Mouse (Mus musculus) B cell, adult 62 days (primary cell): ENCODE results near the gene Car3. TPM values are rescaled to one million over a fixed set of nuclear protein-coding genes. Genes with fewer than 3 reads are reported as not detected.

Experiments used
- total RNA-seq: library from RNA; stranded (reverse); gene quantifications from 4 replicates; pipeline ENCODE4 v1.2.4, GENCODE M21; 2023

The Car3 gene
- not detected in 4 replicates for total RNA-seq

DNA sequence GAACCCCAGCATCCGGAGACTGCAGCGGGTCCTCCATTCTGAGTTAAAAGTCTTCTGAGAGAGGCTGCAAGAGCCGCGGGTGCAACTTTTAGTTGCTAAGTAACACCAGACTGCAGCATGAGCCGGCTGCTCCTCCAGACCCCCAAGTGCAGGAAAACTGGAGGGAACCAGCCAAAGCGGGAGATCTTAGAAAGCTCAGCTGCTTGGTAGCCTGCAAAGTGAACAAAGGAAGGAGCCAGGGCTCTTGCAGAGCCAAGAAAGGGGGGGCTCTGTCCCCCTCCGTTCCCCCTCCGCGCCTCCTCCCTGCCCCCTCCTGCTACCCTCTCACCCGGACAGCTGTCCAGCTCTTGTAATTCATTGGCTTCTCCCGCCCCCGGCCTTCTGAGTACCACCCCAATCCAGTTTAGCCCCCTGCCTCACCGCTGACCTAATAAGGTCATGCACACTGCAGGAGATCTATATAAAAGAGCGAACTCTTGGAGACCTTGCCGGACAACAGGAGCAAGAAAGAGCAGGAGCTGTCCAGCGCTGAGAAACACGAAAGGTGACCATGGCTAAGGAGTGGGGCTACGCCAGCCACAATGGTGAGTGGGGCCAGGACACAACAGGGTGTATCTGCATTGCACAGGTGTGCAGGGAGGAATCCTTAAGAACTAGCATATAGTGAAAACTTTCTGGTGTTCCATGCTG, at the start of gene Car3:
TSS of gene Car3 (plus strand) at position 491 of the 690 bp plus-strand sequence.

DNA sequence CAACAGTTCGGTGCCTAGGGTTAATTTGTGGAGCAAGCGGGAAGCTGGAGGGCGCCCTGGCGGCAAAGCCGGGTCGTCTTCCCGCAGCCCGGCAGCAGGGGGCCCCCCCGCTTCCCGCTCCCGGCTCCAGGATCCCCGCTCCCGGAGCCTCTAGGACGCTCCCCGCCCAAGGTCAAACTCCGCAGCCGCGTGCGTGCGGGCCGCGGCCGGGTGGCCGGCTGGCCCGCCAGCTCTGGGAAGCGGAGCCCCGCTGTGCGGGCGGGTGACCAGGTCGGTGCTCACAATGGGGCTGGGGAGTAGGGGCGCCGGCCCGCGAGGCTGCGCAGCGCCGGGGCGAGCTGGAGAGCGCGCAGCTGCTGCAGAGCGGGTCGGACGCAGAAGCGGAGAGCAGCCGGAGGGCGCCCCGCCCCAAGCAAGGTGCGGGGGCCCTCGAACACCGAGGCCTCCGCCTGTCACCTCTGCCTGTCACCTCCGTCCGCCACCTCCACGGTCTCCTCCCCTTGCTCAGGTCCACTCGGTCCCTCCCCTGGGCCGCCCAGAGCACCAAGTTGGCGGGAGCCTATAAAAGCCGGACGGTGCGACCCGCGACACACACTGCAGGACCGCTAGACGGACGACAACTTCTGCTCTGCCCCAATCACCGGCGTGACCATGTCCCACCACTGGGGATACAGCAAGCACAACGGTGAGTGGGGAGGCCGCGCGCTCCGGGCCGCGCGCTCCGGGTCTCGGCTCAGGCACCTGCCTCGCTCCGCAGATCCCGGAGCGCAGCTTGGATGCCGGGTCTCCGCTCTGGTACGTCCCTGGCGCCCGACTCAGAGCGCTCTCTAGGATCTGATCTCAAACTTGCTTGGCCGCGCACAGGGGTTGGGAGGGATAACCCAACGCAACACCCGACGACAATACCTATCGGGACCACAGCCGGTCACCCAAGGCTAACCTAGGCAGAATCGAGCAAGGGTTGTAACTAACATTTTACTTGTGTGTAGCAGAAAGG, 23.1 kb downstream of the Car3 start, which contains the start of gene Car2:
TSS of gene Car2 (plus strand) at position 172 of the 997 bp plus-strand sequence.

Other genes with a start within 250 kb of the Car3 start
- 1.8 to 3.2 TPM (median 2.6 TPM) in 4 replicates for gene Car13, start 221.8 kb upstream of the Car3 start, total RNA-seq
- gene Car1, start 55.1 kb upstream of the Car3 start, total RNA-seq: not detected in 4 replicates
- 7.3 to 10.1 TPM (median 8.3 TPM) in 4 replicates for gene Car2, start 22.8 kb downstream of the Car3 start, total RNA-seq